In the genomic region with DNA sequence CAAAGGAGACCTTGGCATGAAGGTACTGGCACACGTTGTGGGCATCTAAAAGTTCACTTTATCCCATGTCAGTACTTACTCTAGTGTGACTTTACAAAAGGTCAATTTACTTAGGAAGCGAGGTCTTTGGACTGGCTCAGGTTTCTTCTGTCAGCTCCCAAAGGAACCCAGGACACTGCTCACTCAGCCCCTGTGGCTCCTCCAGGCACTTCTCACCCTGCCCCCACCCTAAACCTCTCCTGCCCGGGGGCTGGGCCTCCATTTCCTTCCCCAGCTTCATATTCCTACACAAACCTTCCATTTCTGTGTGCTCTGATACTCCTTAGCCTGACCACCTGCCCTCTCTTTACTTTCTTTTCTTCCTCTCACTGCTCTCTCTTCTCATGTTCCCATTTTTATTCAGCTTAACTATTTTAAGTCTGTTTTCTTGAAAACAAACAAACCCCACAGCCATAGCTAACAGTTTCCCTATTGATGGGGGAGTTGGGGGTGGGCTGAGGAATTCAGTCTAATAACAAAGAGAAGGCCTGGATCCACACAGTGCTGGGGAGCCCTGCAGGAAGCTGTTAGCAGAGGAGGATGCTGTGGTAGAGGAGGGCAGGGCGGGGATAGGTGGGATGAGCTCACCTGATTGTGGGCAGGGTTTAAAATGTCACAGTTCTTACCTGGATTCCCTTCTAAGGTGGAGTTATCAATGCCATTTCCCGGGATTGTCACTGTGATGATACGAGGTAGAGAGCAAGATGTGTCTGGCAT, we compare ENCODE assay signal across 13 mouse cellular contexts. TPM values are rescaled to one million over a fixed set of nuclear protein-coding genes. Genes with fewer than 3 reads are reported as not detected.
DNase-seq lines count a peak whose midpoint lies in the region; ATAC-seq and TF ChIP-seq lines count a peak whose summit lies in the region.
"Had no signal": no experiment of that assay in that cellular context is flagged by ENCODE, and none has a peak within 500 bp of the region (broad histone marks: within the 10 kb centered on the region; RNA-seq: fewer than 3 reads in every experiment).

No protein-coding gene starts in this region.

- H3K9ac ChIP-seq in kidney, embryonic 16.5 days (replicated peaks; ENCODE audit: low read length), result no peak overlapping the region
- H3K9ac ChIP-seq in ES-Bruce4 (ENCODE audit: low read depth, poor library complexity, severe bottlenecking), result no peak overlapping the region
- no peak overlapping the region for H3K9ac ChIP-seq in liver, embryonic 14.5 days (replicated peaks)
- H3K9ac ChIP-seq: forebrain, embryonic 13.5 days; hindbrain, embryonic 13.5 days had no signal

- H3K27ac ChIP-seq in kidney, embryonic 16.5 days (ENCODE audit: low read length), result peak overlapping the region; percentile 49
- H3K27ac ChIP-seq in ES-Bruce4 (ENCODE audit: insufficient read depth, low read length), result peak overlapping the region; percentile 80
- H3K27ac ChIP-seq in brown adipose tissue, adult 24 weeks (replicated peaks; ENCODE audit: low read depth, low read length), result peak overlapping the region; percentile 82
- peak overlapping the region; percentile 45 for H3K27ac ChIP-seq in liver, embryonic 14.5 days
- H3K27ac ChIP-seq: forebrain, embryonic 13.5 days; hindbrain, embryonic 13.5 days had no signal

- no peaks in the 10 kb centered on the region for H3K27me3 ChIP-seq in kidney, embryonic 16.5 days (ENCODE audit: insufficient read depth, low read length)
- H3K27me3 ChIP-seq in ES-Bruce4 (ENCODE audit: control insufficient read depth, insufficient read depth, low read length, poor library complexity, severe bottlenecking), result no peaks in the 10 kb centered on the region
- H3K27me3 ChIP-seq in liver, embryonic 14.5 days (ENCODE audit: control insufficient read depth, insufficient read depth, low read length), result no peaks in the 10 kb centered on the region
- H3K27me3 ChIP-seq: forebrain, embryonic 13.5 days; hindbrain, embryonic 13.5 days had no signal

- peak; percentile 77 for ATAC-seq in kidney, embryonic 16.5 days (ENCODE audit: low FRiP score, low TSS enrichment)
- peak; percentile 33; the same call in 1 of the 2 replicates for ATAC-seq in liver, embryonic 14.5 days (ENCODE audit: insufficient read depth)
- ATAC-seq: forebrain, embryonic 13.5 days had no signal

- no peaks in the 10 kb centered on the region for H3K9me3 ChIP-seq in kidney, embryonic 16.5 days (ENCODE audit: low read length)
- H3K9me3 ChIP-seq in ES-Bruce4 (replicated peaks; ENCODE audit: control insufficient read depth, insufficient read depth, low read length, poor library complexity, severe bottlenecking), result no peaks in the 10 kb centered on the region
- H3K9me3 ChIP-seq in liver, embryonic 14.5 days (ENCODE audit: control insufficient read depth, low read length), result no peaks in the 10 kb centered on the region
- H3K9me3 ChIP-seq: forebrain, embryonic 13.5 days; hindbrain, embryonic 13.5 days had no signal

- no peak for DNase-seq in kidney, postnatal 10 days
- no peak for DNase-seq in liver, embryonic 14.5 days (ENCODE audit: low read depth in 3 of 3, low spot score in 3 of 3)
- no peak for DNase-seq in cerebellum, adult 8-10 months
- DNase-seq in retina, embryonic 14.5 days (ENCODE audit: low spot score), result no peak
- DNase-seq: adrenal gland, postnatal 25 days; cerebellum, postnatal 25 days; right cerebral cortex, adult 18-20 months; thymus, adult 18-20 months had no signal

- peaks cover 42% of the 10 kb centered on the region for H3K4me1 ChIP-seq in kidney, embryonic 16.5 days (ENCODE audit: insufficient read depth, low read length)
- H3K4me1 ChIP-seq in ES-Bruce4 (ENCODE audit: control insufficient read depth, insufficient read depth, low read length), result peaks cover 3% of the 10 kb centered on the region
- H3K4me1 ChIP-seq in brown adipose tissue, adult 24 weeks (ENCODE audit: control insufficient read depth, insufficient read depth, insufficient read length, low read length), result peaks cover 22% of the 10 kb centered on the region
- peaks cover 5 to 51% of the 10 kb centered on the region in 2 experiments for H3K4me1 ChIP-seq in liver, embryonic 14.5 days (replicated peaks; ENCODE audit: control insufficient read depth in 2 of 2, insufficient read depth in 2 of 2, low read length in 1 of 2)

- 39% methylated on average over 6 of the region's 6 CpGs for WGBS in kidney, embryonic 16.5 days
- WGBS in liver, embryonic 14.5 days (ENCODE audit: insufficient replicate concordance), result 36% methylated on average over 6 of the region's 6 CpGs

- no peak for TF ChIP-seq POLR2A in ES-Bruce4 (IDR thresholded peaks at IDR 0.05; ENCODE audit: insufficient read depth, low read length)

- H3K36me3 ChIP-seq in kidney, embryonic 16.5 days (ENCODE audit: insufficient read depth, low read length), result no peaks in the 10 kb centered on the region
- H3K36me3 ChIP-seq in ES-Bruce4 (ENCODE audit: control insufficient read depth, insufficient read depth, low read length, poor library complexity, severe bottlenecking), result no peaks in the 10 kb centered on the region
- no peaks in the 10 kb centered on the region for H3K36me3 ChIP-seq in liver, embryonic 14.5 days (replicated peaks; ENCODE audit: control insufficient read depth, insufficient read depth, low read depth)
- H3K36me3 ChIP-seq: hindbrain, embryonic 13.5 days had no signal

- 0 out of 2 replicates have a peak, but pooled peaks have one; percentile 52 for TF ChIP-seq EP300 in ES-Bruce4 (IDR thresholded peaks at IDR 0.05; ENCODE audit: insufficient read depth, low read depth, low read length)
- TF ChIP-seq EP300 in liver, embryonic 14.5 days (IDR thresholded peaks at IDR 0.05; ENCODE audit: low read depth), result no peak

- H3K4me3 ChIP-seq in kidney, embryonic 16.5 days (ENCODE audit: low read length), result no peak overlapping the region
- no peak overlapping the region for H3K4me3 ChIP-seq in ES-Bruce4 (ENCODE audit: low read depth, low read length)
- H3K4me3 ChIP-seq in brown adipose tissue, adult 24 weeks (ENCODE audit: insufficient read depth, low read depth, low read length), result no peak overlapping the region
- no peak overlapping the region for H3K4me3 ChIP-seq in liver, embryonic 14.5 days (ENCODE audit: insufficient read depth in 1 of 2, low read depth in 2 of 2, low read length in 2 of 2)
- H3K4me3 ChIP-seq: forebrain, embryonic 13.5 days; hindbrain, embryonic 13.5 days had no signal

- no peak for TF ChIP-seq CTCF in ES-Bruce4 (IDR thresholded peaks at IDR 0.05; ENCODE audit: low read depth, low read length)
- no peak for TF ChIP-seq CTCF in liver, embryonic 14.5 days (IDR thresholded peaks at IDR 0.05; ENCODE audit: low read depth)

- no peak overlapping the region for H3K4me2 ChIP-seq in kidney, embryonic 16.5 days (replicated peaks; ENCODE audit: low read depth, low read length)
- no peak overlapping the region for H3K4me2 ChIP-seq in liver, embryonic 14.5 days (ENCODE audit: low read depth)
- H3K4me2 ChIP-seq: forebrain, embryonic 13.5 days; hindbrain, embryonic 13.5 days had no signal

RNA-seq across cellular contexts. Expression of a gene that starts 57.4 kb away (rescaled TPM):
- polyA plus RNA-seq in kidney, embryonic 16.5 days (2015; fragmentation: Nextera tagmentation; extraction: Ambion mirVana), result 37.3 and 42.3 TPM in 2 replicates
- 44.9 and 49.1 TPM in 2 replicates for polyA plus RNA-seq in ES-Bruce4 (2011; ENCODE audit: insufficient read depth, insufficient read length, low read depth, missing spikeins)
- polyA plus RNA-seq in brown adipose tissue, adult 24 weeks (2012; ENCODE audit: insufficient read depth, insufficient read length, missing spikeins), result 23.9 and 29.7 TPM in 2 replicates
- polyA plus RNA-seq in liver, embryonic 14.5 days (2012; rRNA removed), result 2.2 and 2.7 TPM in 2 replicates
- 2.6 TPM in 2 replicates for polyA plus RNA-seq in liver, embryonic 14.5 days (2014; fragmentation: Nextera tagmentation; extraction: Ambion mirVana)
